Mouse (Mus musculus) heart, postnatal 0 days (tissue): ENCODE data around the gene Orm3. TPM values are rescaled to one million over a fixed set of nuclear protein-coding genes. Genes with fewer than 3 reads are reported as not detected.

Experiments used
- ATAC-seq: fragments of 200-750 bp; cut with Nextera tagmentation; 2 replicates; pipeline ENCODE4 v1.8.0; 2017; ENCODE audit warnings: low read depth, moderate number of reproducible peaks, moderate library complexity; ENCODE audit not compliant: insufficient read depth
- DNase-seq: peaks from one replicate; pipeline ENCODE4 v3.0.0-alpha.2; 2016; ENCODE audit warnings: low spot score
- H3K27ac ChIP-seq: fragments of 300-500 bp; sonication (generic); 2 replicates; pipeline ENCODE4 v1.5.1; 2014; ENCODE audit warnings: low read depth, mild to moderate bottlenecking
- H3K27me3 ChIP-seq: fragments of 300-500 bp; sonication (generic); 2 replicates; pipeline ENCODE4 v1.6.1; 2014; ENCODE audit warnings: low read length, mixed read lengths; ENCODE audit not compliant: control insufficient read depth, insufficient read depth
- H3K36me3 ChIP-seq: fragments of 300-500 bp; sonication (generic); replicated peaks from 2 replicates; pipeline ENCODE4 v1.6.1; 2014; ENCODE audit warnings: low read length, mixed read lengths; ENCODE audit not compliant: control insufficient read depth, insufficient read depth
- H3K4me1 ChIP-seq: fragments of 300-500 bp; sonication (generic); 2 replicates; pipeline ENCODE4 v1.6.1; 2014; ENCODE audit warnings: antibody characterized with exemption; ENCODE audit not compliant: control insufficient read depth, insufficient read depth
- H3K4me2 ChIP-seq: fragments of 300-500 bp; sonication (generic); 2 replicates; pipeline ENCODE4 v1.6.1; 2014; ENCODE audit warnings: low read depth, mild to moderate bottlenecking, low read length, moderate library complexity
- H3K4me3 ChIP-seq: fragments of 300-500 bp; sonication (generic); 2 replicates; pipeline ENCODE4 v1.5.1; 2014; ENCODE audit warnings: low read depth, low read length
- H3K9ac ChIP-seq: fragments of 300-500 bp; sonication (generic); replicated peaks from 2 replicates; pipeline ENCODE4 v1.6.1; 2014; ENCODE audit warnings: low read depth, low read length, mixed read lengths
- H3K9me3 ChIP-seq: fragments of 300-500 bp; sonication (generic); replicated peaks from 2 replicates; pipeline ENCODE4 v1.6.1; 2016; ENCODE audit warnings: low read length; ENCODE audit not compliant: control insufficient read depth
- CTCF ChIP-seq: IDR thresholded peaks from 2 replicates; pipeline ENCODE4 v1.5.1; 2016; ENCODE audit warnings: antibody characterized with exemption, control low read depth, low read depth
- EP300 ChIP-seq: IDR thresholded peaks from 2 replicates; pipeline ENCODE4 v1.6.1; 2016; ENCODE audit warnings: antibody characterized with exemption, low read depth
- WGBS: fragments of 180-500 bp; shearing (Covaris S2); extraction: QIAGEN DNeasy Blood & Tissue Kit; methylation state at CpG from one replicate; pipeline ENCODE4 v1.1.7; 2014; 5-methylcytosine and 5-hydroxymethylcytosine counted together
- polyA plus RNA-seq: library from polyadenylated mRNA; unstranded; fragments of >200 nt; fragmentation: Nextera tagmentation; extraction: Ambion mirVana; gene quantifications from 2 replicates; pipeline ENCODE4 v1.2.1, GENCODE M21; 2015
- total RNA-seq: library from RNA; depleted of rRNA; stranded (reverse); fragments of >200 nt; gene quantifications from 2 replicates; pipeline ENCODE4 v1.2.3, GENCODE M21; 2014; ENCODE audit warnings: low replicate concordance

Orm3 gene
- total and polyA plus RNA-seq, 2 experiments from 2014 or later: not detected

GRCm38 (mm10) chr4:63338414-63339076 lies 17.4 kb upstream of the Orm3 start:
- H3K36me3 ChIP-seq: no peaks in the 10 kb centered on the region
- H3K9me3 ChIP-seq: no peaks in the 10 kb centered on the region
- 45% methylated on average over 3 of the region's 3 CpGs for WGBS
- H3K4me2 ChIP-seq: no peak overlapping the region
- ATAC-seq: no peak; the same call in 1 of the 2 replicates
- no peak overlapping the region for H3K27ac ChIP-seq
- TF ChIP-seq EP300: no peak
- no peak for TF ChIP-seq CTCF
- no peaks in the 10 kb centered on the region for H3K4me1 ChIP-seq
- H3K27me3 ChIP-seq: no peaks in the 10 kb centered on the region
- no peak overlapping the region for H3K9ac ChIP-seq
- H3K4me3 ChIP-seq: no peak overlapping the region
- DNase-seq: no peak

- Histone ChIP-seq H3K4me1 (no peaks in the 10 kb centered on the region), H3K9ac (no peak overlapping the region), H3K9me3 (no peaks in the 10 kb centered on the region), H3K4me3 (no peak overlapping the region), H3K36me3 (no peaks in the 10 kb centered on the region), H3K27me3 (no peaks in the 10 kb centered on the region), H3K27ac (no peak overlapping the region), H3K4me2 (no peak overlapping the region)
- TF ChIP-seq CTCF (no peak), EP300 (no peak)
- ATAC-seq (no peak), DNase-seq (no peak)
- 53% methylated on average over 4 of the region's 4 CpGs for WGBS
These were observed 13.5 kb upstream of the Orm3 start for GRCm38 (mm10) chr4:63342491-63342890.

- ATAC-seq: no peak
- no peaks in the 10 kb centered on the region for H3K9me3 ChIP-seq
- H3K4me1 ChIP-seq: no peaks in the 10 kb centered on the region
- no peak overlapping the region for H3K27ac ChIP-seq
- no peaks in the 10 kb centered on the region for H3K36me3 ChIP-seq
- no peak overlapping the region for H3K9ac ChIP-seq
- WGBS: 73% methylated on average over 3 of the region's 3 CpGs
- H3K4me2 ChIP-seq: no peak overlapping the region
- H3K4me3 ChIP-seq: no peak overlapping the region
- H3K27me3 ChIP-seq: no peaks in the 10 kb centered on the region
- TF ChIP-seq EP300 (no peak), CTCF (no peak)
- DNase-seq: no peak
These were observed 12.4 kb upstream of the Orm3 start for GRCm38 (mm10) chr4:63343608-63344007.

GRCm38 (mm10) chr4:63344295-63344694 lies 11.7 kb upstream of the Orm3 start, which contains the start of gene Orm1:
Gene Orm1 (plus strand): TSS chr4:63344560.
- no peaks in the 10 kb centered on the region for H3K27me3 ChIP-seq
- DNase-seq: no peak
- H3K4me3 ChIP-seq: no peak within 1 kb of the TSS
- WGBS: 68% methylated on average over 8 of the region's 8 CpGs
- H3K36me3 ChIP-seq: no peaks in the 10 kb centered on the region
- TF ChIP-seq CTCF (no peak), EP300 (no peak)
- no peak within 1 kb of the TSS for H3K4me2 ChIP-seq
- no peaks in the 10 kb centered on the region for H3K4me1 ChIP-seq
- H3K9ac ChIP-seq: no peak within 1 kb of the TSS
- H3K9me3 ChIP-seq: no peaks in the 10 kb centered on the region
- H3K27ac ChIP-seq: no peak within 1 kb of the TSS
- ATAC-seq: no peak

- no peak for DNase-seq
- no peak for TF ChIP-seq CTCF
- no peak for TF ChIP-seq EP300
- no peak overlapping the region for H3K27ac ChIP-seq
These were observed 10.7 kb upstream of the Orm3 start for GRCm38 (mm10) chr4:63345261-63345660.

GRCm38 (mm10) chr4:63346659-63347058 lies 9.3 kb upstream of the Orm3 start:
- no peak for ATAC-seq
- H3K27me3 ChIP-seq: no peaks in the 10 kb centered on the region

More at GRCm38 (mm10) chr4:63345261-63345660, 10.7 kb upstream of the Orm3 start:
- H3K4me2 ChIP-seq: no peak overlapping the region
- no peaks in the 10 kb centered on the region for H3K4me1 ChIP-seq
- no peaks in the 10 kb centered on the region for H3K27me3 ChIP-seq
- no peaks in the 10 kb centered on the region for H3K9me3 ChIP-seq
- no peak overlapping the region for H3K9ac ChIP-seq
- H3K4me3 ChIP-seq: no peak overlapping the region
- no peaks in the 10 kb centered on the region for H3K36me3 ChIP-seq
- ATAC-seq: no peak

More at GRCm38 (mm10) chr4:63346659-63347058, 9.3 kb upstream of the Orm3 start:
- H3K36me3 ChIP-seq: no peaks in the 10 kb centered on the region
- no peaks in the 10 kb centered on the region for H3K9me3 ChIP-seq
- no peak overlapping the region for H3K4me3 ChIP-seq
- H3K4me2 ChIP-seq: no peak overlapping the region
- WGBS: 81% methylated on average over 4 of the region's 4 CpGs
- TF ChIP-seq CTCF (no peak), EP300 (no peak)
- no peak for DNase-seq
- no peak overlapping the region for H3K27ac ChIP-seq
- no peak overlapping the region for H3K9ac ChIP-seq
- H3K4me1 ChIP-seq: no peaks in the 10 kb centered on the region
